Mouse (Mus musculus) spleen, postnatal 4 days (tissue): ENCODE measurements around the gene Zfp628.

Experiments used
- DNase-seq, 2 experiments: peaks; one replicate each; pipeline ENCODE4 v3.0.0; 2022; ENCODE audit warnings: low spot score in 2 of 2

The Zfp628 gene

GRCm38 (mm10) chr7:4918681-4919080, 3.7 kb downstream of the Zfp628 start:
- DNase-seq: peak in 1 of 2 experiments; percentile 65

GRCm38 (mm10) chr7:4919096-4919495, 4.1 kb downstream of the Zfp628 start:
- no peak for DNase-seq

- no peak for DNase-seq
These were observed 5.0 kb downstream of the Zfp628 start for GRCm38 (mm10) chr7:4919971-4920370.

GRCm38 (mm10) chr7:4920496-4920895, 5.5 kb downstream of the Zfp628 start:
- DNase-seq: peak in 1 of 2 experiments; percentile 60

GRCm38 (mm10) chr7:4920976-4921823, 6.2 kb downstream of the Zfp628 start:
- DNase-seq: peak in 1 of 2 experiments; percentile 65

GRCm38 (mm10) chr7:4921824-4922482, 6.9 kb downstream of the Zfp628 start, which contains the start of gene Nat14:
Nat14 (plus strand) TSS chr7:4922028.
- DNase-seq: no peak

- DNase-seq: peak in 1 of 2 experiments; percentile 61
These were observed 7.5 kb downstream of the Zfp628 start for GRCm38 (mm10) chr7:4922508-4922907.

GRCm38 (mm10) chr7:4922931-4923565, 8.0 kb downstream of the Zfp628 start:
- no peak for DNase-seq

GRCm38 (mm10) chr7:4923586-4924364, 8.8 kb downstream of the Zfp628 start:
- no peak for DNase-seq

GRCm38 (mm10) chr7:4924483-4924882, 9.5 kb downstream of the Zfp628 start:
- no peak for DNase-seq

GRCm38 (mm10) chr7:4924891-4925301, 9.9 kb downstream of the Zfp628 start:
- DNase-seq: no peak

- peak in 1 of 2 experiments; percentile 59 for DNase-seq
These were observed 10.7 kb downstream of the Zfp628 start, which contains the start of gene Ssc5d for GRCm38 (mm10) chr7:4925441-4926381. Ssc5d (plus strand) TSS chr7:4925785.

- no peak for DNase-seq
These were observed 11.8 kb downstream of the Zfp628 start for GRCm38 (mm10) chr7:4926849-4927248.

- DNase-seq: no peak
These were observed 12.7 kb downstream of the Zfp628 start for GRCm38 (mm10) chr7:4927711-4928110.

GRCm38 (mm10) chr7:4928323-4928722, 13.3 kb downstream of the Zfp628 start:
- DNase-seq: peak in 1 of 2 experiments; percentile 58

GRCm38 (mm10) chr7:4933103-4933502, 18.1 kb downstream of the Zfp628 start:
- DNase-seq: no peak

GRCm38 (mm10) chr7:4934160-4934914, 19.3 kb downstream of the Zfp628 start:
- DNase-seq: no peak

GRCm38 (mm10) chr7:4936832-4937231, 21.8 kb downstream of the Zfp628 start:
- DNase-seq: peak in 1 of 2 experiments; percentile 60

GRCm38 (mm10) chr7:4937392-4937791, 22.4 kb downstream of the Zfp628 start:
- peak in 1 of 2 experiments; percentile 61 for DNase-seq
